Mouse (Mus musculus) T-helper 17 cell (primary cell): ENCODE results near the gene Wdr18.

Experiments used
- in situ Hi-C, 2 experiments: fragments of 300-600 bp; cut with MboI, MseI; formaldehyde crosslinking; loops; 1 replicate in 1 of 2; 2 replicates in 1 of 2; pipeline ENCODE4 v1.15.1; 2025; ENCODE audit warnings: high pct_unique_total_duplicates in 2 of 2

Wdr18 gene

DNA sequence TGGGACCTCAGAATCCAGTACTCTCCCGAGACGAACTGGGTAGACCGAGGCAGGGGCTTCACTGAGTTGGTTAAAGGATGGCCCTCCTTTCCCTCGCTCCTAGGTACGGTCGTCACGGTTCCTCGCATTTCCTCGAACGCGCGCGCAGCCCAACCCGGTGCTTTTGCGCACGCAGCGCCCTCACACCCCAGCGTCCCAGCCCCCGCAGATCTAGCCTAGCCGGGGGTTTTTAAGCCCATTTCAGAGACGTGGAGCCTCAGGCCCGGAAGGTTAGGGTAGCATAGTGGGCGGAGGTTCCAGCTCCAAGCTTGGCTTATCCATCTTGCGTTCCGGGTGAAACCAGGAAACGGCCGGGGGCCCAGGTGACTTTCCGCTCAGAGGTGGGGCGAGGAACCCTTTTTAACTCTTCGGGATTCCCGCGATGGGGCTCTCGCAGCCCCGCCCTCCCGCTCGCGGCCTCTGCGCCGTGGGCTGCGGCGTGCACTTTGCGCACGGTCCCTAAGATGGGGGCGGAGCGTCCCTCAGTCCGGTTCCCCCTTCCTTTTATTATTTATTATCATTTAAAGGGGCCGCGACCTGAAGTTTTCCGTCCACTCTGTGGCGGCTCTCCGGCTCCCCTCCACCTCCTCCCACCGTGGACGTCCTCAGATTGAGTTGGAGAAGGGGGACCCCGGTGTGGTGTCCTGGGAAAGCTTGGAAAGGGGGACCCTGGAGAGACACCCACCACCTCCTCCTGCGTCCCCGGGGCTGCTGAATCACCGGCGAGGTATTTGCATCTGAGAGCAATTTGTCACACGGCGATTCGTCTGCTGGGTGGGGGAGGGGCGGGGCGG lies 33.2 kb upstream of the Wdr18 start, which contains the start of gene Arid3a:
Gene Arid3a (plus strand): TSS at position 553 of the 833 bp plus-strand sequence.
- in situ Hi-C loops, result loop anchor here in 1 of 2 experiments (5.0 to 10.0 kb wide), 2 partner anchors 44 to 92 kb away; no protein-coding TSS in a partner anchor

- in situ Hi-C loops, result loop anchor here in 1 of 2 experiments (5.0 to 10.0 kb wide), 2 partner anchors 45 to 93 kb away; no protein-coding TSS in a partner anchor
Observed at GRCm38 (mm10) chr10:79927324-79928029, 32.5 kb upstream of the Wdr18 start.

GRCm38 (mm10) chr10:79928030-79928694 lies 31.8 kb upstream of the Wdr18 start:
- in situ Hi-C loops, result loop anchor here in 1 of 2 experiments (5.0 to 10.0 kb wide), 2 partner anchors 46 to 93 kb away; no protein-coding TSS in a partner anchor

DNA sequence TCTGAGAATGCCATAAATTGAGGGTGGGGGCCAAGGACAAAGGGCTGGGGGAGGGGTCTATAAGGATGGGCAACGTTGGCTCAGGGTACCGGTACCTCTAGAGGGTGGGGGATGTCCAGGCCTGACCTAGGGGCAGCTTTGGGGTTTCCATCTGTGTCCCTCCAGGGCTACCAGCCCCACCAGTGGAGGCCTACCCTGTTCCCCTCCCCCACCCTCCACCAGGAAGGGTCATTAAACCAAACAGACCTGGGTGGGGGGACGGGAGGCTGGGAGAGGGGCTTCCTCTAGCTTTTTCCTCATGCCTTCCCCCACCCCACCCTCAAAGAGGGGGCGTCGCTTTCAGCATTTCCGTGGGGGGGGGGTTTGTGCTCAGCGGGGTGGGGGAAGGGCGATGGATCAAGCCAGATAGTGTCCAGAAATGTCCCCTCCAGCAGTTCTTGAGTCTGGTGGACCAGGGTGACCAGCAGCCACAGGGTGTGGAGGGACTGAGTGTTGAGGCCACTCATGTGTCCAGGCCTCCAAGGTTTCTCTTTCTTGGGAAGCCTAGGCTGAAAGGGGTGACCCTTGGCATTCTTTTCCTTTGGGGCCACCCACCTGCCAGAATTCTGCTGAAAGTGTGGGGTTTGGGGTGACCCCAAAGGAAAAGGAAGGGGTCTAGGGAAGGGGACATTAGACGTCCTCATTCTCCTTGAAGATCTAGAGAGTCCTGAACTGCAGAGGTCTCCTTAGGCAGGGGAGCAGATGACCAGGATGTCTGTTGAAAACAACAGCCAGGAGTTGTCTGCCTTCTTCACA lies 30.8 kb upstream of the Wdr18 start:
- in situ Hi-C loops, result loop anchor here in 1 of 2 experiments (5.0 to 10.0 kb wide), 2 partner anchors 47 to 94 kb away; no protein-coding TSS in a partner anchor

DNA sequence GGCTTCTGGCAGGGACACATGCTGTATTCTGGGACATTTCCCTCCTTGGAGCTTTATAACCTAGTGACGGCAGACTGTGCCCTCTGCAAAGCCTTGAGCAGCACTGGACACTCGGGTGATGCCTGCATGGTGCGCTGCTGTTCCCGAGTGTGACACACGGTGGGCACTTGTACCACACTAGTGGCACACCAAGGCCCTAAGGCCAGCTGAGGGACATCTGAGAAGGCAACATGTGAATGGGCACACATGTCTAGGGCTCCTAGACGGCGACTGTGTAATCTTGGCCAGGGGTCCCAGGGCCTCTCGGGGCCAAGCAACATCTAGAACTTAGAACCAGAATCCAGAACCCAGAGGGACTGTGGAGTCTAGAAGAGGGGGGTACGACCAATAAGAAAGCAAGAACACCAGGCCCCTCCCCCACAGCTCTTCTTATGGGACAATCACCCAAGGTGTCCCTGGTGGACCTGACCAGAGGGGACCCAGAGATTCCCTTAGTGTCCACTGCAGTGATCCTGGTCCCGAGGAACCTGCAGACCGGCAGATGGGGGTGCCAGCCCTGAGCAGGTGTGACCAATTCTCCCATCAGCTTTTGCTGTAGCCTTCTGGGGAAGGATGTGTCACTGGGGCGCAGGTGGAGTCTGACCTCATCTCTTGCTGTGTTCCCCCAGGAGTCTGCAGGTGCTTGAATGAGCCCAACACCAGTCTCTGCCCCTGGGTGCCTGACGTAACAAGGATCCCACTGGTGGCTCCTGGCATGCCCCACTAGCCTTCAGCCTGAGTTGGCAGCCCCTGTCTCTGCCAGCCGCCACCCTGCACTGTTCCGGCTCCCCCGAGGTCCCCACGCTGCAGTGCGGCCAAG lies 29.8 kb upstream of the Wdr18 start:
- in situ Hi-C loops, result loop anchor here in 1 of 2 experiments (5.0 to 10.0 kb wide), 2 partner anchors 48 to 95 kb away; no protein-coding TSS in a partner anchor

GRCm38 (mm10) chr10:79930826-79931186 lies 29.1 kb upstream of the Wdr18 start:
- in situ Hi-C loops, result no loop called here

DNA sequence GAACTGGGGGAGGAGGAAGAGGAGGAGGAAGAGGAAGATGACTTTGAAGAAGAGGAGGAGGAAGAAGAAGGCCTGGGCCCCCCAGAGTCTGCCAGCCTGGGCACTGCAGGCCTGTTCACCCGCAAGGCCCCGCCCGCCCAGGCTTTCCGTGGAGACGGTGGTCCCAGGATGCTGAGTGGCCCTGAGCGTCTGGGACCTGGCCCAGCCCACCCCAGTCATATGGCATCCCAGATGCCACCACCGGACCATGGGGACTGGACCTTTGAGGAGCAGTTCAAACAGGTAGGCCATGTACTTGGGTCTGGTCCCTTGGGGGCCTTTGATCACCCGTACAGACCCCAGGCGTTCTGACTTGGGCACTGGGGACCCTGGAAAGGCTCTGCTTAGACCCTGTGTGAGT lies 28.2 kb upstream of the Wdr18 start:
- in situ Hi-C loops, result no loop called here

GRCm38 (mm10) chr10:79932736-79933135 lies 27.2 kb upstream of the Wdr18 start:
- in situ Hi-C loops, result no loop called here

DNA sequence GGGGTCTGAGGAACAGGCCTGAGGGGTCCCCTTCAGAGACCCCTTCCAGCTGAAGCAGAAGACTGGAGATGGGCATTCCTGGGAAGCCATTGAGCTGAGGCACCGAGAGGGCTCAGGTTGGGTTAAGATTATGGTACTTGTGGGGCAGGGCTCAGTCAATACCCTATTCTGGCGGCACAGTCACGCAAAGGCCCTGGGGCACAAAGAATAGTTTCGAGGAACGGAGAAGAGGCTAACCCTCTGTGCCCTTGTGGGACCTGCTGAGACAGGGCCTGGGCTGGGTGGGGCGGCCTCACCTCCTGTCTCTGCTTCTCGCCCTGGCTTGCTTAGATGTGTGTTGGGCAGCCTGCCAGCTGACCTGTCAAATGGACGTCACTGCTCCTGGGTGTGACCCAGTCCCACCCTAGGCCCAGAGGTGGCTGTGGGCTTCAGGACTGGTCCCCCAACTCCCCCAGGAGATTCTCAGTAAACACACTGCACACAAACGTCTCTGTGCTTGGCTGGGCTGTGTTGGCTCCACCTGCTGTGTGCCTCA lies 26.7 kb upstream of the Wdr18 start:
- in situ Hi-C loops, result no loop called here

- in situ Hi-C loops, result no loop called here
Observed at GRCm38 (mm10) chr10:79933861-79934260, 26.1 kb upstream of the Wdr18 start.

DNA sequence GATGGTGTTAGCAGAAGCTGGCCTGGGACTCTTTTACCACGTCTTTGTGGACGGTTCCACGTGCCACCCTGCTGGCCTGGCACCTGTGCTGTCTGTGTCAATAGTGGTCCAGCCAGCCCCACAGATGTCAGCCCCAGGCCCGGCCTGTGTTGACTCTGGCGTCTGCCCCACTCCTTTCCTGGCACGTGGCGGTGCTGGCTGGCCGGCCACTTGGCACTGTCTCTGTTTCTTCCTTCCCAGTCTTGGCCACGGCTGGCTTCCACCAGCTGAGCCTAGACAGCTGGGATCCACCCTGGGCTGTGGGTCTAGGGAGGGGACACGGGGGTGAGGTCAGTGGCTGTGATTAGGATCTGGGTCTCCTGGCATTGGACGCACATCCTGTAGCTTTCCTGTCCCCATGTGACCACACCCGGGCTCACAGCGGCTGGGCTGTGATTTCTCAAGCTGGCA lies 25.7 kb upstream of the Wdr18 start:
- in situ Hi-C loops, result no loop called here

- in situ Hi-C loops, result no loop called here
Observed at GRCm38 (mm10) chr10:79934794-79935569, 25.0 kb upstream of the Wdr18 start.

DNA sequence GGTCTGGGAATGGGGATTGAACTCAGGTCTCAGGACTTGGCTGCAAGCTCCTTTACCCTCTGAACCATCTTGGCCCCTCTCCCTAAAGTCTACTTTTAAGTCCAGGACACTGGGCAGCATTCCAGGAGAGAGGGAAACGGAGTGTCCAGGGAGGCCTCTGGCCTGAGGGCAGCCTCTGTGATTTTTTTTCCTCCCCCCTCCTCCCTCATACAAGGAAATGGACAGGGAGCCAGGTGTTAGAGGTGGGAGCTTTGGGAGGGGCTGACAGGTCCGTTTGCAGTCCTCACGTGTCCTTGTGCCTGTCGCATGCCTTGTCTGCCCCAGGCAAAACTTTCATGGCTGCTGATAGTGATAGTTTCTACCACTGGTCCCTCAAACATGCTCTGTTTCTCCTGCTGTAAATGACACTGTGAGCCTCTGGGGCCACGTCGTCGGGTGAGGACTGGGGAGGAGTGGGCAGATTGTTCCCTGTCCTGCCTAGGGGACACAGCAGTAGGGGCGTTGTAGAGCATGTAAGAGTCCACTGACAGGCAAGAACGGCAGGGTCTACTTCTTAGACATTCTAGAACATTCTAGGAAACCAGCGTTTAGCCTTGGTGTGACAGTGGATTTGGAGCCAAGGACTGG lies 23.6 kb upstream of the Wdr18 start:
- in situ Hi-C loops, result no loop called here

DNA sequence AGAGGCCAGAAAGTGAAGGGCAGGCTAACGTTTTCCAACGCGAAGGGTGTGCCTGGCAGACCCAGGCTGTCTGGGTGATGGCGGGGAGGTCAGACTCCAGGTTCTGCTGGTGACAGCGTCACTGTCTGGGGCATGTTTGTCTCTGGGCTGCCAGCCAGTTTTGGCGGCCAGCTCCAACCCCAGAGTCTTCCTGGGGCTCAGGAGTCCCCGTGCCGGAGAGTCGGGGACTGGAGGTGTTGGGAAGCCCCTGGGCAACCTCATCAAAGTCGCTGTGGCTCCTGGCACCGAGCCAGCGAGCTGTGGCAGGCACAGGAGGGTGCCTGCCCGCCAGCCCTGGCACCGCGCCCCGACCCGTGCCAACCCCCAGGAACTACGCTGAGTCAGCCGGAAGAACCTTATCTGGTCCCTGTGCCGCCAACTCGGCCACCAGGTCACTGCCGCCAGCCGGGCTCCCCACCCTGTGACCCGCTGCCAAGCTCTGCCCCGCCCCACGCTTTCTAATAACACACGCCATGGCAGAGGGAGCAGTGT lies 23.0 kb upstream of the Wdr18 start:
- in situ Hi-C loops, result no loop called here

DNA sequence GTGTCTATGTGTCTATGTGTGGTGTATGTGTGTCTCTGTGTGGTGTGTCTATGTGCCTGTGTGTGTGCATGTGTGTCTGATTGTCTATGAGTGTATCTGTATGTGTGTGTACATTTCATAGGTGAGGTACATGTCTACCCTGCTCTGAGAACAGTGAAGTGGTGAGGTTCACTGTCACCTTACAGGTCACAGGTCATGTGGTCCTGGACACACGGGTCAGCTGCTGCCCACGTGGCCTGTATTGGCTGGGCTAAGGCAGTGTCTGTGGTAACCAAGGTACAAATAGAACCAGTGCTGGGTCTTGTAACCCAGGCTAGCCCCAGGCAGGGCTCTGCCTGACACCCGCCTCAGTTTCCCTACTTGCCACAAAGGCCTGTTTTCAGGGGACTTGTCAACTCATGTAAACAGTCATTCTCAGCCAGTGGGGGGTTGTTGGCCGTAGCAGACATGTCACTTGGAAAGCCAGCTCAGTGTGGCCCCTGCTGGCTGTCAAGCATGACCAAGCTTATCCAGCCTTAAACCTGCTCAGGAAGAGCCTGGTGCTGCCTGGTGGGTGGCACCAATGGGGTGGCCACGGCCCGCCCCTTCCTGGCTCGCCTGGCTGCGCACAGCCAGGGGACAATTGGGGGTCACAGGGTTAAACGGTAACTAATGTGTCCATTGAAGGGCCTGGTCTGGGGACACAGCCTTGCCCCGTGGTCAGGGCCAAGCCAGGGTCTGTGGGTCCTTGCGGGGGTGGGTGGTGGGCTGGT lies 22.0 kb upstream of the Wdr18 start:
- in situ Hi-C loops, result no loop called here

DNA sequence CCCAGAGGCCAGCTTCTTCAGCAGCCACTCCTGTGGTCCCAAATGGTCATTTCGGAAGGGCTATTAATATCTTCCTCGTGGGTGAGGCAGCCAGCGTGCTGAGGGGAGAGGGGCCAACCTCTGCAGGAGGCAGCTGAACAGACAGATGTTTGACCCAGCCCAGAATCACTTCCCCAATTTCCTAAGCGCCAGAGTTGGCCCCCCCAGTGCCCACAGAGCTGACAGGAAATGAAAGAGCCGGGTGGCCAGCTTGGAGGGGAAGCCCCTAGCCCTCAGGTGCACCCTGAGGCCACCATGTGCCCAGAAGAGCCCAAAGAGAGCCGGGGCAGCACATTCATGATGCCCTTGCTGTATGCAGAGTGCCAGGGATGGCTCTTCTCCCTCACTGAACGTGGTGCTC lies 19.2 kb upstream of the Wdr18 start:
- in situ Hi-C loops, result no loop called here

DNA sequence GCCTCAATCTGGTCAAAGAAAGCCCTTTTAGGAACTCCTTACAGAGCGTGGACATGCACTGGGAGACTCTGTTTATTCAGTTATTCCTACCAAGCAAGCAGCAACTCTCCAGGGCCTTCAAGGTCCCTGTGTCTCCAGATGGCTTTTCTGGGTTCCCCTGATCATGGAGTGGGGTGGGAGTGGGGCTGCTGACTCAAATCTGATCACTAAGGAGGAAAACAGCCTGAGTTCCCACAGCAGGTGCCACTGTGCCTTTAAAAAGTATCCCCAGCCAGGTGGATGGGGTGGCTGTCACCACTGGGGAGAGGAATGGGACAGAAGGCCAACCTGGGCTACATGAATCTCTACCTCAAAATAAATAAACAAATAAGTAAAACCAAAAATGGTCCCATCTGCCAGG lies 17.0 kb upstream of the Wdr18 start:
- in situ Hi-C loops, result no loop called here
